Mouse (Mus musculus) forebrain, embryonic 15.5 days (tissue): ENCODE data around the gene Mapre3. TPM values are rescaled to one million over a fixed set of nuclear protein-coding genes. Genes with fewer than 3 reads are reported as not detected.

Source experiments
- ATAC-seq: fragments of 200-750 bp; cut with Nextera tagmentation; replicated peaks from 2 replicates; pipeline ENCODE4 v1.8.0; 2017; ENCODE audit warnings: mild to moderate bottlenecking, moderate TSS enrichment, moderate library complexity
- H3K27ac ChIP-seq: fragments of 300-500 bp; sonication (generic); replicated peaks from 2 replicates; pipeline ENCODE4 v1.5.1; 2015; ENCODE audit warnings: mild to moderate bottlenecking, inconsistent platforms
- H3K27me3 ChIP-seq: fragments of 300-500 bp; sonication (generic); 2 replicates; pipeline ENCODE4 v1.6.1; 2015; ENCODE audit warnings: inconsistent platforms
- H3K36me3 ChIP-seq: fragments of 300-500 bp; sonication (generic); 2 replicates; pipeline ENCODE4 v1.6.1; 2015; ENCODE audit warnings: mild to moderate bottlenecking, inconsistent platforms
- H3K4me1 ChIP-seq: fragments of 300-500 bp; sonication (generic); 2 replicates; pipeline ENCODE4 v1.6.1; 2015; ENCODE audit warnings: inconsistent platforms
- H3K4me2 ChIP-seq: fragments of 300-500 bp; sonication (generic); replicated peaks from 2 replicates; pipeline ENCODE4 v1.6.1; 2015; ENCODE audit warnings: mild to moderate bottlenecking, inconsistent platforms
- H3K4me3 ChIP-seq: fragments of 300-500 bp; sonication (generic); 2 replicates; pipeline ENCODE4 v1.5.1; 2015; ENCODE audit warnings: mild to moderate bottlenecking, inconsistent platforms
- H3K9ac ChIP-seq: fragments of 300-500 bp; sonication (generic); replicated peaks from 2 replicates; pipeline ENCODE4 v1.6.1; 2015; ENCODE audit warnings: mild to moderate bottlenecking, inconsistent platforms
- H3K9me3 ChIP-seq: fragments of 300-500 bp; sonication (generic); 2 replicates; pipeline ENCODE4 v1.6.1; 2016; ENCODE audit warnings: inconsistent platforms
- WGBS: fragments of 180-500 bp; shearing (Covaris S2); methylation state at CpG from one replicate; pipeline ENCODE4 v1.1.7; 2015; ENCODE audit warnings: mixed read lengths; 5-methylcytosine and 5-hydroxymethylcytosine counted together
- polyA plus RNA-seq: library from polyadenylated mRNA; unstranded; fragments of >200 nt; fragmentation: Nextera tagmentation; extraction: Ambion mirVana; gene quantifications from 2 replicates; pipeline ENCODE4 v1.2.1, GENCODE M21; 2015

Gene Mapre3
- polyA plus RNA-seq, 1 experiment from 2014 or later = 110 TPM

DNA sequence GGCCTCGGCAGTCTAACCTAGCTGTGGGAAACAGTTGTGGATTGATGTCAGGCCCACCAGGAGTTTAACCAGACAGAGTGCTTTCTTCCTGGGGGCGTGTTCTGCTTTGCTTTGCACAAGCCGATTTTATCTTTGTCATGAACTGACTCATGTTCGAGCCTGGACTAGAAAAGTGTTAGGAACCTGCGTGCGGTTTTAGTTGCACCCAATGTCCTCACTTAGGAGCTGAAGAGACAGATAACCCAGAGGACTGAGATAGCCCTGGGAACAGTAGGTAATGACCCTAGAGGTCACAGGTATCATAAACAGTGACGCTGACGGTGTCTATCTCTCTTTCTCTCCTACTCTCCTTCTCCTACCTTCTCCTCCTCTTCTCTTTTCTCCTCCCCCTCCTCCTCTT lies 16.5 kb upstream of the Mapre3 start:
- WGBS = 84% methylated on average over 8 of the region's 8 CpGs
- no peaks in the 10 kb centered on the region for H3K9me3 ChIP-seq
- H3K27ac ChIP-seq = peak overlapping the region; percentile 7; the same call in 1 of the 2 replicates
- no peak for ATAC-seq
- H3K4me3 ChIP-seq = no peak overlapping the region
- H3K36me3 ChIP-seq = peaks cover 59% of the 10 kb centered on the region
- H3K4me1 ChIP-seq = peaks cover 6% of the 10 kb centered on the region; the same call in 1 of the 2 replicates
- H3K4me2 ChIP-seq = no peak overlapping the region
- H3K27me3 ChIP-seq = no peaks in the 10 kb centered on the region
- no peak overlapping the region for H3K9ac ChIP-seq

DNA sequence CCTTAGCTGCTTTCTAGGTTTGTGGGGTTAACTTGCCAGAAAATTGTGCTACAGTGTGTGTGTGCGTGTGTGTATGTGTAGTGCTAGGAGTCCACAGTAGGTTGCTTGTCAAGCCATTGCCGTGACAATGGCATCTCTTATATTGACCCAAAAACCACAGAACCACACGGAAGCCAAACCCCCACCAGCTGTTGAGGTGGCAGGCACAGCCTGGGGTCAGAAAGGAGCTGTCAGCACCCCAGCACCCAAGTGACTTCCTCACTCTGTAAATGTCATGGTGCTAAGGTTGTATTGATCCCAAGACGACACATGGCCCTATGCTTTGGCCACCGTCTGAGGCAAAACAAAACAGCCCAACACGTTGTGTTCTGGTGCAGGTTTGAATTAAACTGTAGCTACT lies 15.5 kb upstream of the Mapre3 start:
- Histone ChIP-seq H3K4me2 (no peak overlapping the region), H3K27ac (no peak overlapping the region), H3K4me3 (no peak overlapping the region), H3K4me1 (peaks cover 6% of the 10 kb centered on the region; the same call in 1 of the 2 replicates), H3K9ac (no peak overlapping the region), H3K27me3 (no peaks in the 10 kb centered on the region), H3K9me3 (no peaks in the 10 kb centered on the region), H3K36me3 (peaks cover 49% of the 10 kb centered on the region)
- no peak for ATAC-seq
- WGBS = 93% methylated on average over 6 of the region's 6 CpGs

GRCm38 (mm10) chr5:30802724-30803467 lies 11.5 kb upstream of the Mapre3 start:
- no peaks in the 10 kb centered on the region for H3K4me1 ChIP-seq
- 82% methylated on average over 12 of the region's 12 CpGs for WGBS
- H3K27ac ChIP-seq = no peak overlapping the region
- H3K4me2 ChIP-seq = no peak overlapping the region
- no peak overlapping the region for H3K9ac ChIP-seq
- peaks cover 12% of the 10 kb centered on the region for H3K36me3 ChIP-seq
- H3K27me3 ChIP-seq = no peaks in the 10 kb centered on the region
- H3K4me3 ChIP-seq = no peak overlapping the region
- no peaks in the 10 kb centered on the region for H3K9me3 ChIP-seq
- no peak for ATAC-seq

GRCm38 (mm10) chr5:30806106-30806505 lies 8.3 kb upstream of the Mapre3 start:
- Histone ChIP-seq H3K4me3 (no peak overlapping the region), H3K4me2 (no peak overlapping the region), H3K4me1 (no peaks in the 10 kb centered on the region), H3K36me3 (no peaks in the 10 kb centered on the region), H3K9me3 (no peaks in the 10 kb centered on the region), H3K27me3 (no peaks in the 10 kb centered on the region), H3K9ac (no peak overlapping the region), H3K27ac (no peak overlapping the region)
- peak; percentile 84 for ATAC-seq
- WGBS = 4% methylated on average over 3 of the region's 3 CpGs

DNA sequence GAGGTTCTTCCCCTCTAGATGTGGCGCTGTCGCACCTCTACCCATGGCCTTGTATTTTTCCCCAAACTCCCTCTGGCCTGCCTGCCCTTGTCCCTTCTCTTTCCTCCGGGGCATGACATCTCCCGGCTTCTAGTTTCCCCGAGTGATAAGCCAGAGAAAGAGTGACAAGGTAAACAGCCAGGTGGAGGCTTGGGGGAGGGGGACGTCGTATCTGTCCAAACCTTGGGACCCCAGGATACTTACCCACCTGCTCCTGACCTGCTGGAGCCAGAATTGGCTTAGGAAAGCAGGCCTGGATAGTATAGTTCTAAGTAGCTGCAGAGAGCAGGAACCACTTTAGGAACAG lies 652 bp downstream of the Mapre3 start:
- peak; percentile 2; the same call in 1 of the 2 replicates for ATAC-seq
- H3K4me3 ChIP-seq = peak overlapping the region; percentile 69

GRCm38 (mm10) chr5:30816261-30816791 lies 1.9 kb downstream of the Mapre3 start:
- Histone ChIP-seq H3K9me3 (no peaks in the 10 kb centered on the region), H3K4me1 (peaks cover 37% of the 10 kb centered on the region), H3K27me3 (no peaks in the 10 kb centered on the region), H3K4me3 (peak overlapping the region; percentile 69), H3K4me2 (peak overlapping the region; percentile 73), H3K9ac (peak overlapping the region; percentile 29; the same call in 1 of the 2 replicates), H3K27ac (no peak overlapping the region), H3K36me3 (no peaks in the 10 kb centered on the region)
- ATAC-seq = no peak
- WGBS = 72% methylated on average over 8 of the region's 8 CpGs

More for the DNA sequence above, 652 bp downstream of the Mapre3 start:
- 4% methylated on average over 7 of the region's 7 CpGs for WGBS
- peak overlapping the region; percentile 85 for H3K27ac ChIP-seq
- no peaks in the 10 kb centered on the region for H3K9me3 ChIP-seq
- no peaks in the 10 kb centered on the region for H3K36me3 ChIP-seq
- H3K27me3 ChIP-seq = no peaks in the 10 kb centered on the region
- peaks cover 37% of the 10 kb centered on the region for H3K4me1 ChIP-seq
- H3K4me2 ChIP-seq = peak overlapping the region; percentile 73
- peak overlapping the region; percentile 81 for H3K9ac ChIP-seq

- no peak overlapping the region for H3K9ac ChIP-seq
- 82% methylated on average over 8 of the region's 8 CpGs for WGBS
- no peak for ATAC-seq
Observed at GRCm38 (mm10) chr5:30818758-30819309, 4.4 kb downstream of the Mapre3 start.

DNA sequence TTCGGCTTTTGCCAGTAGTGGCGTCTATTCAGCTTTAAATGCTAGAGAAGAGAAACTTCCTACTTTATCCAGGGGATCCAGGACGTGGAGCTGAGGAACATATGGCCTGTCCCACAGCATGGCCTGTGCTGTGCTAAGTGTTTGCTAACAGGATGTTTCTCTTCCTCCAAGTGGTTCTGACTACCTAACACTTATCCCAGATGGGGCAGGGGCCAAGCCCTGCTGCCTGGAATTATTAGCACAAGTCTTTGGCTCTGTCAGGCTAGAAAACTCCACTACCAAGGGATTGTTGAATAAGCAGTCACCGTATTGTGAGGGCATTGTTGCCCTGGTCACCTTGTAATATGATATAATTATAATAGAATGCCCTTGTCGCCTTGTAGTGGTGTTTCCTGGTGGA lies 8.2 kb downstream of the Mapre3 start:
- WGBS = 79% methylated on average over 5 of the region's 5 CpGs
- no peak for ATAC-seq

More at GRCm38 (mm10) chr5:30818758-30819309, 4.4 kb downstream of the Mapre3 start:
- Histone ChIP-seq H3K4me1 (peaks cover 43% of the 10 kb centered on the region), H3K27me3 (no peaks in the 10 kb centered on the region), H3K4me3 (no peak overlapping the region), H3K27ac (no peak overlapping the region), H3K36me3 (no peaks in the 10 kb centered on the region), H3K9me3 (no peaks in the 10 kb centered on the region), H3K4me2 (no peak overlapping the region)

DNA sequence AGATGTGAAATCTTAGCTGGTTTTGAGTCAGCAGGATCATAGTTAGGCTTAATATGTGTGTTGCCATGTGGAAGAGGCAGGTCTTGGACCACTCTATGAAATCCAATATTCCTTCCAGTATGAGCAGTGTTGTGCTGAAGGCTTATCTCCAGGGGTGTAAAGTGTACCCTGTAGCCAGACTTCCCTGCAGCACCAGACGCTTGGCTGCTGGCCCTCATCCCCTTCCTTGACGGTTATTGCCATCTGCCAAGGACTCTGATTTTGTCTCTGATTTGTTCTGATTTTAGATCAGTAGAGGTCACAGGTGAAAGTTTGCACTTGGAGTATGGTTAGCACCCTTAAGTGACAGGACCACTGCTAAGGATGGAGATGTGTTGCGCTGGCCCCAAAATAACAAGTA lies 8.7 kb downstream of the Mapre3 start:
- H3K9ac ChIP-seq = no peak overlapping the region
- peaks cover 28% of the 10 kb centered on the region for H3K4me1 ChIP-seq
- H3K4me2 ChIP-seq = no peak overlapping the region
- no peaks in the 10 kb centered on the region for H3K27me3 ChIP-seq
- WGBS = 85% methylated on average over 3 of the region's 3 CpGs
- H3K9me3 ChIP-seq = no peaks in the 10 kb centered on the region
- no peaks in the 10 kb centered on the region for H3K36me3 ChIP-seq
- no peak overlapping the region for H3K27ac ChIP-seq
- no peak overlapping the region for H3K4me3 ChIP-seq
- ATAC-seq = no peak

More for the DNA sequence above, 8.2 kb downstream of the Mapre3 start:
- Histone ChIP-seq H3K9ac (no peak overlapping the region), H3K9me3 (no peaks in the 10 kb centered on the region), H3K4me2 (no peak overlapping the region), H3K27me3 (no peaks in the 10 kb centered on the region), H3K36me3 (no peaks in the 10 kb centered on the region), H3K4me3 (no peak overlapping the region), H3K4me1 (peaks cover 31% of the 10 kb centered on the region), H3K27ac (no peak overlapping the region)

DNA sequence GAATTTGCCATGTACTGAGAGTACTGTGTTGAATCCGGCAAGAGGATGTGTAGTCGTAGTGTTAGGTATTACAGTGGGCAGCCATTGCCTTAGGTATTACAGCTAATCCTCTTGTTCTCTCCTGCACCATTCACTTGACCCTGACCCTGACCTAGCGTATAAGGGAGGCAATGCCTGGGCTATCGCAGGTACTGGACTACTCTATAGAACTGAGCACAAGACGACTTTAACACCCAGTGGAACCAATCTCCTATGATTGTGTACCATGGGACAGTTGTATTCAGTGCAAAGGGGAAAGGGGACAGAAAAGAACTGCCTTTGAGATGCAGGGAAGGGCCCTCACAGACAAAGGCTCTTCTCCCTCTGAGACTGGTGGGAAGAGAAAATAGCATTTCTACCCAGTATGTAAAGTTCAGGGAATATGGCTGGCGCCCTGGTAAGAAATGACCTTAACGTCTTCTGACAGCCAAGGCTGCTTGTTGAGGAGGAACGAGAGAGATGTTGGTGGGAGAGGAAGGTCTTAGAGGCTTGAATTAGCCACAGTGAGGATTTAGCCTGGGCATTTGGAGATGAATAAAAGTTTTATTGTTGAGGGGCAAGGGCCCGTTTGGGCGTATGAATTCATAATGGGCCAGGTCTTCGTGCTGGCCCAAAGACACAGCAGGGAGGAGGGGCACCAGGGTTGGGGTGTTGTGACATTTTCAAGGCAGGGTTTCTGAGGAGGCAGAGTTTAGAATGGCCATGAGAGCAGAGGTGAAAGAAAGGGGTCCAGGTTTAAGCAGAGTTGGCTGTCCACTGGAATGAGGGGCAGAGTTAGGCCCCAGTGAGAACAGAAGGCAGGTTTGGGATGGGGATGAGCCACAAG lies 9.9 kb downstream of the Mapre3 start:
- WGBS = 44% methylated on average over 11 of the region's 11 CpGs
- Histone ChIP-seq H3K27me3 (no peaks in the 10 kb centered on the region), H3K4me2 (no peak overlapping the region), H3K27ac (no peak overlapping the region), H3K9me3 (no peaks in the 10 kb centered on the region), H3K4me1 (peaks cover 28% of the 10 kb centered on the region), H3K4me3 (no peak overlapping the region), H3K36me3 (no peaks in the 10 kb centered on the region), H3K9ac (no peak overlapping the region)
- ATAC-seq = no peak

DNA sequence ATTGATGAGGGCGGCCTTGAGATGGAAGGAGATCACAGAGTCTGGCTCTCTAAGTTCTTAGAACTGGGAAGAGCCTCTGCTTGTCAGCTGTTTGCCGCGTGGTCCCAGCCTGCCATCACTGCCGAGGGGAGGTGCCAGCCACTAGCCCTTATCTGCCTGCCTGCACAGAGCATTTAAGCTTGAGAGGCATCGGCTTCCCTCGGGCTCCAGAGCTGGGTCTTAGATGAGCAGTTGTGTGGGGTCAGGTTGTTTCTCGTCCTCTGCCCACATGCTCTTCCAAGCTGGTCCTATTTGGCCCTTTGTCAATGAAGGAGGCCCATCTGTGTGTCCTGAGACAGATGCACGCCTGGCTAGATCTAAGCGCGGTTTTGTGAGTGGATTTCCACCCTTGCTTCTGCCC lies 10.7 kb downstream of the Mapre3 start:
- Histone ChIP-seq H3K36me3 (no peaks in the 10 kb centered on the region), H3K27me3 (no peaks in the 10 kb centered on the region), H3K9me3 (no peaks in the 10 kb centered on the region), H3K27ac (no peak overlapping the region), H3K4me2 (no peak overlapping the region), H3K9ac (no peak overlapping the region), H3K4me3 (no peak overlapping the region), H3K4me1 (peaks cover 28% of the 10 kb centered on the region)
- WGBS = 62% methylated on average over 10 of the region's 10 CpGs
- ATAC-seq = no peak

- Histone ChIP-seq H3K4me2 (no peak overlapping the region), H3K27ac (no peak overlapping the region), H3K9me3 (no peaks in the 10 kb centered on the region), H3K4me3 (no peak overlapping the region), H3K9ac (no peak overlapping the region), H3K36me3 (no peaks in the 10 kb centered on the region), H3K27me3 (no peaks in the 10 kb centered on the region), H3K4me1 (peaks cover 28% of the 10 kb centered on the region)
- WGBS = 70% methylated on average over 6 of the region's 6 CpGs
- ATAC-seq = no peak
Observed at GRCm38 (mm10) chr5:30825821-30826220, 11.4 kb downstream of the Mapre3 start.
